ENCODE assay signal across 24 mouse cellular contexts in the genomic region with DNA sequence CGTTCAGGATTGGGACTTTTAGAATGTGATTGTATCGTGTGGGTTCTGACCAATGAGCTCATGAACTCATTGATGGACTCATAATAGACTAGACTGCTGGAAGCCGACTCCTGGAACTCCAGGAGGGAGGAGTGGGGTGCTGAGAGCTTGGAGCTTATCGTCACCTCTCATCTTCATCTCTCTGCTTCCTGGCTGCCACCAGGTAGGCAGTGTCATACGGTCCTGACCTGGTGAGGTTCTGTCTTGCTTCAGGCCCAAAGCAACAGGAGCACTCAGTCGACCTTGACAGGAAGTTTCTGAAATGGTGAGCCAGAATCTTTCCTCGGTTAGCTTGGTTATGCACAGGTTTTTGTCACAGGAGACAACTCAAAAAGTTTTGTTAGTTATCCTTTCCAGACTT. TPM values are rescaled to one million over a fixed set of nuclear protein-coding genes. Genes with fewer than 3 reads are reported as not detected.
DNase-seq lines count a peak whose midpoint lies in the region; ATAC-seq and TF ChIP-seq lines count a peak whose summit lies in the region.
"Had no signal": no experiment of that assay in that cellular context is flagged by ENCODE, and none has a peak within 500 bp of the region (broad histone marks: within the 10 kb centered on the region; RNA-seq: fewer than 3 reads in every experiment).

A gene (plus strand): TSS at position 301 of the 400 bp plus-strand sequence.

- no peak for TF ChIP-seq CTCF in layer of hippocampus, adult 2 months (conservative IDR thresholded peaks at IDR 0.05)
- no peak for TF ChIP-seq CTCF in Patski (IDR thresholded peaks at IDR 0.05)

- ATAC-seq in Patski, result no peak
- ATAC-seq: activated CD4-positive, CD25-positive, alpha-beta regulatory T cell, adult 4 months; CD4-positive, CD25-positive, alpha-beta regulatory T cell, adult 4 months; forebrain, embryonic 16.5 days; hindbrain, postnatal 0 days; intestine, postnatal 0 days had no signal

- peaks cover 7% of the 10 kb centered on the region for H3K27me3 ChIP-seq in Patski

- CTCF ChIA-PET in Patski (lab: Charles Lee), result no interaction called here

- POLR2A ChIA-PET in Patski (lab: Charles Lee), result no interaction called here

- in situ Hi-C loops in Patski (cut with MboI; ENCODE audit: low pct_unique_long_range_greater_than_20kb), result no loop called here

- no peak within 1 kb of the TSS for H3K27ac ChIP-seq in layer of hippocampus, adult 2 months
- H3K27ac ChIP-seq: heart, embryonic 10.5 days; hindbrain, embryonic 10.5 days; hindbrain, postnatal 0 days; stomach, postnatal 0 days had no signal

- DNase-seq in adrenal gland, postnatal 14 days, result no peak
- no peak for DNase-seq in adrenal gland, postnatal 36 days
- no peak for DNase-seq in layer of hippocampus, adult 2 months (ENCODE audit: low spot score in 2 of 2)
- no peak for DNase-seq in layer of hippocampus, adult 11-12 months (ENCODE audit: low spot score)
- no peak for DNase-seq in Patski (ENCODE audit: low read depth, low spot score)
- no peak for DNase-seq in left cerebral cortex, adult 8-10 months (ENCODE audit: low spot score in 2 of 2)
- DNase-seq in urinary bladder, postnatal 36 days (ENCODE audit: low spot score in 2 of 2), result no peak
- no peak for DNase-seq in heart, adult 8-10 months (ENCODE audit: low spot score)
- DNase-seq: cerebellum, postnatal 14 days; embryo, embryonic 11 days; kidney, postnatal 10 days; lung, adult 2 months; lung, postnatal 36 days; right cerebral cortex, adult 18-20 months; thymus, postnatal 4 days had no signal

- H3K4me3 ChIP-seq in layer of hippocampus, adult 2 months, result no peak within 1 kb of the TSS
- H3K4me3 ChIP-seq: heart, embryonic 10.5 days; hindbrain, embryonic 10.5 days had no signal

RNA-seq across cellular contexts. Expression of the gene that starts here (rescaled TPM):
- 18.8 and 23.8 TPM in 2 replicates for total RNA-seq in adrenal gland, postnatal 14 days (2021)
- total RNA-seq in adrenal gland, postnatal 36 days (2021), result 10 to 100 TPM in 1 of 2 experiments, 1 to 10 TPM in 1; 7.2 to 26.9 TPM
- 10 to 100 TPM; 44.7 to 50.7 TPM for total RNA-seq in layer of hippocampus, adult 2 months (2021)
- 21.0 TPM for polyA plus RNA-seq in Patski (2021)
- 10 to 100 TPM; 42.6 to 48.8 (median 45.3) TPM for total RNA-seq in left cerebral cortex, adult 8-10 months (2022)
- total RNA-seq in heart, adult 8-10 months (2022), result under 1 TPM; 0.57 to 0.75 (median 0.66) TPM
- total RNA-seq: megakaryocyte-erythroid progenitor cell, adult 5-6 weeks had no signal
- polyA plus RNA-seq: CD4-positive, CD25-positive, alpha-beta regulatory T cell, adult 4 months had no signal

Comparison
In these comparisons a context has a peak if more than half of its experiments do, and no peak if none do; other contexts are left out.
1. RNA of the gene that starts here (total RNA-seq): 44.7 to 50.7 TPM in layer of hippocampus, adult 2 months, 42.6 to 48.8 TPM in left cerebral cortex, adult 8-10 months, 7.2 to 26.9 TPM in adrenal gland, postnatal 36 days and 18.8 to 23.8 TPM in adrenal gland, postnatal 14 days; 0.57 to 0.75 TPM in heart, adult 8-10 months; every median in the first group is over 4 times any median in the second.